Comparison of ENCODE assay signal across 8 mouse cellular contexts in genomic region chr8:6572066-6572665, GRCm38 (mm10).
DNase-seq lines count a peak whose midpoint lies in the region; ATAC-seq and TF ChIP-seq lines count a peak whose summit lies in the region.

No protein-coding gene starts in this region.

- no peak for TF ChIP-seq EP300 in ES-Bruce4 (IDR thresholded peaks at IDR 0.05; ENCODE audit: insufficient read depth, low read depth, low read length)

- no peaks in the 10 kb centered on the region for H3K9me3 ChIP-seq in ES-Bruce4 (replicated peaks; ENCODE audit: control insufficient read depth, insufficient read depth, low read length, poor library complexity, severe bottlenecking)
- no peaks in the 10 kb centered on the region for H3K9me3 ChIP-seq in heart, embryonic 16.5 days (replicated peaks; ENCODE audit: control insufficient read depth, low read length)
- H3K9me3 ChIP-seq in lung, embryonic 14.5 days (ENCODE audit: low read depth, low read length), result no peaks in the 10 kb centered on the region

- H3K4me1 ChIP-seq in ES-Bruce4 (ENCODE audit: control insufficient read depth, insufficient read depth, low read length), result no peaks in the 10 kb centered on the region
- no peaks in the 10 kb centered on the region for H3K4me1 ChIP-seq in bone marrow, adult 2 months (ENCODE audit: control insufficient read depth, insufficient read depth, low read length)
- peaks cover 2% of the 10 kb centered on the region; the same call in 1 of the 2 replicates for H3K4me1 ChIP-seq in heart, embryonic 16.5 days (ENCODE audit: control insufficient read depth, insufficient read depth, low read length)
- no peaks in the 10 kb centered on the region for H3K4me1 ChIP-seq in lung, embryonic 14.5 days (ENCODE audit: insufficient read depth)

- TF ChIP-seq CTCF in ES-Bruce4 (IDR thresholded peaks at IDR 0.05; ENCODE audit: low read depth, low read length), result peak; percentile 52
- peak; percentile 63 for TF ChIP-seq CTCF in bone marrow, adult 2 months (IDR thresholded peaks at IDR 0.05; ENCODE audit: control insufficient read depth, insufficient read depth, low read length)
- TF ChIP-seq CTCF in lung, embryonic 14.5 days (IDR thresholded peaks at IDR 0.05; ENCODE audit: low read depth), result peak; percentile 83

- no peaks in the 10 kb centered on the region for H3K36me3 ChIP-seq in ES-Bruce4 (ENCODE audit: control insufficient read depth, insufficient read depth, low read length, poor library complexity, severe bottlenecking)
- H3K36me3 ChIP-seq in heart, embryonic 16.5 days (ENCODE audit: control insufficient read depth, insufficient read depth), result no peaks in the 10 kb centered on the region
- no peaks in the 10 kb centered on the region for H3K36me3 ChIP-seq in lung, embryonic 14.5 days (ENCODE audit: insufficient read depth)

- no peak for ATAC-seq in heart, embryonic 16.5 days (replicated peaks; ENCODE audit: extremely low read depth, insufficient read depth, low FRiP score)
- peak; percentile 58; the same call in 1 of the 2 replicates for ATAC-seq in lung, embryonic 14.5 days (ENCODE audit: insufficient read depth)

- DNase-seq in fibroblast of lung, adult 2 months (ENCODE audit: low read depth), result peak; percentile 53
- DNase-seq in large intestine, adult 2 months (ENCODE audit: low read depth, low spot score), result peak; percentile 39
- peak; percentile 93 for DNase-seq in lung, embryonic 14.5 days
- DNase-seq in retina, postnatal 1 day, result peak; percentile 80
- DNase-seq in thymus, postnatal 36 days, result peak; percentile 13 to 38

- no peak for TF ChIP-seq POLR2A in ES-Bruce4 (IDR thresholded peaks at IDR 0.05; ENCODE audit: insufficient read depth, low read length)
- no peak for TF ChIP-seq POLR2A in bone marrow, adult 2 months (IDR thresholded peaks at IDR 0.05; ENCODE audit: borderline replicate concordance, control insufficient read depth, low read depth, low read length)

- 25% methylated on average over 9 of the region's 9 CpGs for WGBS in bone marrow, adult 2 months
- WGBS in heart, embryonic 16.5 days, result 24% methylated on average over 9 of the region's 9 CpGs
- 15% methylated on average over 9 of the region's 9 CpGs for WGBS in large intestine, adult 2 months
- WGBS in lung, embryonic 14.5 days, result 20% methylated on average over 9 of the region's 9 CpGs

- H3K4me3 ChIP-seq in ES-Bruce4 (ENCODE audit: low read depth, low read length), result no peak overlapping the region
- H3K4me3 ChIP-seq in bone marrow, adult 2 months (replicated peaks; ENCODE audit: control insufficient read depth, low read depth, low read length), result no peak overlapping the region
- no peak overlapping the region for H3K4me3 ChIP-seq in heart, embryonic 16.5 days (ENCODE audit: low read length)
- no peak overlapping the region for H3K4me3 ChIP-seq in lung, embryonic 14.5 days (ENCODE audit: low read depth, low read length)

- no peak overlapping the region for H3K9ac ChIP-seq in ES-Bruce4 (ENCODE audit: low read depth, poor library complexity, severe bottlenecking)
- no peak overlapping the region for H3K9ac ChIP-seq in heart, embryonic 16.5 days (ENCODE audit: low read length)
- H3K9ac ChIP-seq in lung, embryonic 14.5 days, result no peak overlapping the region

- H3K27me3 ChIP-seq in ES-Bruce4 (ENCODE audit: control insufficient read depth, insufficient read depth, low read length, poor library complexity, severe bottlenecking), result no peaks in the 10 kb centered on the region
- H3K27me3 ChIP-seq in heart, embryonic 16.5 days (ENCODE audit: control insufficient read depth, insufficient read depth, low read length), result no peaks in the 10 kb centered on the region
- no peaks in the 10 kb centered on the region for H3K27me3 ChIP-seq in lung, embryonic 14.5 days (ENCODE audit: insufficient read depth, low read length)

- no peak overlapping the region for H3K27ac ChIP-seq in ES-Bruce4 (ENCODE audit: insufficient read depth, low read length)
- H3K27ac ChIP-seq in bone marrow, adult 2 months (ENCODE audit: control insufficient read depth, insufficient read depth, low read depth, low read length, poor library complexity), result no peak overlapping the region
- no peak overlapping the region for H3K27ac ChIP-seq in heart, embryonic 16.5 days (ENCODE audit: low read length)
- no peak overlapping the region for H3K27ac ChIP-seq in lung, embryonic 14.5 days (ENCODE audit: low read depth)

- peak overlapping the region; percentile 46; the same call in 1 of the 2 replicates for H3K4me2 ChIP-seq in heart, embryonic 16.5 days (ENCODE audit: low read depth, low read length)
- peak overlapping the region; percentile 42; the same call in 1 of the 2 replicates for H3K4me2 ChIP-seq in lung, embryonic 14.5 days

Comparison
In these comparisons a context has a peak if more than half of its experiments do, and no peak if none do; other contexts are left out.
1. DNase-seq: peak in every context shown above with its lines; median percentile 93 in lung, embryonic 14.5 days; 80 in retina, postnatal 1 day; 53 in fibroblast of lung, adult 2 months; 39 in large intestine, adult 2 months; 26 in thymus, postnatal 36 days.